Mouse (Mus musculus) left cerebral cortex, adult 2 months (tissue): ENCODE measurements at regions not wholly inside any gene's neighbourhood (a gene's known extent, or its start where the extent isn't known, plus 50 kb on each side); places are given as distances from the start of the nearest gene placed in this dataset.

ENCODE experiments used
- DNase-seq, 2 experiments: peaks; one replicate each; pipeline ENCODE4 v3.0.0; 2021 to 2022; ENCODE audit warnings: low spot score in 2 of 2, mixed read lengths in 1 of 2; ENCODE audit errors: extremely low spot score in 1 of 2
- H3K27ac ChIP-seq: fragments of 200-600 bp; 2 replicates; pipeline ENCODE4 v1.8.1; 2022
- H3K4me3 ChIP-seq: fragments of 200-600 bp; 2 replicates; pipeline ENCODE4 v1.8.1; 2022
- CTCF ChIP-seq: fragments of 200-600 bp; IDR thresholded peaks from 2 replicates; pipeline ENCODE4 v1.8.1; 2022; ENCODE audit warnings: antibody characterized with exemption, mild to moderate bottlenecking, moderate library complexity
- intact Hi-C: fragments of 180-260 bp; cut with DNase I; formaldehyde crosslinking; loops from one replicate; pipeline ENCODE4 v1.15.1; 2025

DNA sequence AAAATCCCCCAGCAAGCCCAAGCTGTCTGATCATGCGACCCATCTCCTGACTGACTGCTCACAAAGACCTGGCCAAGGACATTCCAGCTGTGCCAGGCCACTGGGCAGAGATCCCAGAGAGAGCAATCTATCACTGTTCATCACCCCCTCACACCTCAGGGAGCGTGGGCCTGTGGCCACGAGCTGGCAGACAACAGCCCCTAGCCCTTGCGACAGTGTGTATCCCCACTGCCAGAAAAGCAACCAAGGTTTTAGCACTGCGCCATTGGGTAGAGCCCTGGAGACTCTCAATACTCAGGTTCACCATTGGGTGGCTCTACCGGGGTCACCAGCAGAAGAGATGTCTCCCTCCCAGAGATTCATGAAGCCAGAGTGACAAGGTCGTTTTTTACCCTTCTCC is 122.0 kb downstream of the Slc38a6 start:
- Histone ChIP-seq H3K4me3 (no peak overlapping the region), H3K27ac (no peak overlapping the region)
- no peak for DNase-seq
- intact Hi-C loops, result no loop called here
- TF ChIP-seq CTCF, result no peak; the same call in 1 of the 2 replicates

DNA sequence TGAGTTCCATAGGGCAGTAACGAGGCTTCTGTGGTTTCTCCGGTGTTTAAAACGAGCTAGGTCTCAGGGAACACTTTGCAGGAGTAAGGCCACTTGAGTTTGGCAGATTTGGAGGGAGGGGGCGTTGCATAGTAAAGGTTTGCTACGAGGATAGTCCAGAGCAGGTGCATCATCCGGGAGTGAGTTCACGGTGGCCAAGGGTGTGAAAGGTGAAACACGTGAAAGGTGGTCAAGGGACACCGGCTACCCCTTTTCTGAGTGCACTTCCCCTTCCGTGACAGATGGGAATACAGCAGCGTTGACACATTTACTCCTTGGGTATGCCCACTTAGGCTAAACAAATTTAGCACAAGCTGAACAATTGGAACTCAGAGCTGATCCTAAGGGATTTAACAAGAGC is 121.6 kb downstream of the Slc38a6 start:
- H3K4me3 ChIP-seq, result no peak overlapping the region
- intact Hi-C loops, result no loop called here
- H3K27ac ChIP-seq, result no peak overlapping the region
- TF ChIP-seq CTCF, result no peak
- DNase-seq, result no peak

DNA sequence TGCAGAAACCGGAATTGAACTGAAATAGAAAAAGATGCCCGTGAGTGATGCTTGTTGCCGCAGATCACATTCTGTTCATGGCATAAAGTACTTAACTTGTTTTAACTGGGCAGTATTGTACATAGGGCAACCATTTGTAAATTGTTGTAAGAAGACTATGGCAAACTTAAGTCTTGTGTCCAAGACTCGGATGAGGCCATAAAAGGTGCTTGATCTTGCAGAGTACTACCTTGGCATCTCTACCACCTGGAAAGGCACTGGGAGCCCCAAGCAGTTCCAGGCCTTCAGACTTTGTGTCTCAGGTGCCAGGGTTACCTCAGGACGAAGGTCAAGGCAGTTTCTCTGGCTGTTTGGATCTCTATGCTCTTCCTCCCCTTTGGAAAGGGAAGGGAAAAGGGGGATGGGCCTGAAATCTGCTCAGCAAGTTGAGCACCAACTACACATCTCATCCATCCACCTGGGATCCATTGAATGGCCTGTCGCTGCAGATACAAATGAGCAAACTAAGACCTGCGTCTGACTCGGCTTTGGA is 120.0 kb downstream of the Slc38a6 start:
- TF ChIP-seq CTCF, result no peak
- no peak overlapping the region for H3K27ac ChIP-seq
- intact Hi-C loops, result no loop called here

DNA sequence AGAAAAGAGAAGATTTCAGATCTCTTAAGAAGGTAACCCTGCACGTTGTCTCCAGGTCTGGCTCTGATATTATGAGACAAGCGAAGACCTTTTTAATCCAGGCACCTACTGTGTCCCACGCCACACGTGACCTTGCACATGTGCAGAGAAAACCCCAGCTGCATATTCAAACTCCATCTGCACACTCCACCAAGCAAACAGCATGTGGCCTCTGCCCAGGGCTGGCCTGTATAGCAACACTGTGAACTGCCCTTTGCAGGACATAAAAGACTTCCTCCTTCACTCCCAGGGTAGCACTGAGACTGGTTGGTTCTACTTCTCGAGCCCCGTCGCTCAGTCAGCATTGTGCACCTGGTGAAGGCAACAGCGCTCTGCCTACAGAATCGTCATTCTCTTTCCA is 119.0 kb downstream of the Slc38a6 start:
- Histone ChIP-seq H3K4me3 (no peak overlapping the region), H3K27ac (no peak overlapping the region)
- TF ChIP-seq CTCF, result no peak
- intact Hi-C loops, result no loop called here
- DNase-seq, result no peak

More for the DNA sequence above, 120.0 kb downstream of the Slc38a6 start:
- H3K4me3 ChIP-seq, result no peak overlapping the region
- DNase-seq, result no peak

DNA sequence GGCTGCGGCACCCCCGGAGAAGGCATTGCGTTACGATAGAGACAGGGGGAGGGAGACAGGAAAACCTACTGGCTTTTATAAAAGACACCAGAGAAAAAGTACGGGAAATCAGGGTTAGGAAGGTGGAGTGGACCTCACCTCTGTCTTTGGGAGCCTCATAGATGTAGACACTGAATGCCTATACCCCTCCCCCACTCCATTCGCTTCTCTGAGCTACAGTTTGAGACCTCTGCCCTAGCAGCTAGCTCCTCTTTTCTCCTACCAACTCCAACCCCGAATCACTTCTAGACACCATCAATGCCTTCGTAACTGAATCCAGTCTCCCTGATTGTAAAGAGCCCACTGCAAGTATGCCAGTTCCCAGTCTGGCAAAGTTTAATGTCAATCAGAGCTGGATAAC is 118.5 kb downstream of the Slc38a6 start:
- H3K4me3 ChIP-seq, result no peak overlapping the region
- no peak for DNase-seq
- TF ChIP-seq CTCF, result no peak
- intact Hi-C loops, result no loop called here
- H3K27ac ChIP-seq, result no peak overlapping the region

DNA sequence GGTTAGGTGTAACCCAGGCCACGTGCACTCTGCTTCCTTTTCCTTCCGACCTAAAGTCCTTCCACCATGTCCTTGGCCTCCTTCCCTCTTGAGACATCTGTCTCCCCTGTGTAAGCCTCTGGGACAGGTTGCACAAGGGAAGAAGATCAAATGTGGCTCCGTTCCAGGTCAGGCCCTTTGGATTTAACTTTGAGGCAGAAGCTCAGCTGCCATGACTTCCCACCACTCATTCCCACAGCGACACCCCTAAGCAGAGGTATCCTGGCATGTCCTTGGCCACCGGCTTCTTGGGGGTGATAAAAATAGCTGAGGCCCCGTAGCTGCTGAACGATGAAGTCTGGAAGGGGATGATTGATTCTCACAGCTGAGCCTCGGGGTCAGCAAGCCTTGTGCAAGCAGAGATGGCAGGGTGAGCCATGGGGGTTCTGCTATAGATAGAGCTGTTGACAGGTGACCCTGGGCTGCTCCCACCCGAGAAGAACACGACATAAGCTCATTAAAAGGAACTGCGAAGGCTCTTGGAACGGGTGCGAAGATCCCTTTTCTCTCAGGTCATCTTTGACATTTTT is 117.4 kb downstream of the Slc38a6 start:
- DNase-seq, result no peak
- intact Hi-C loops, result no loop called here
- TF ChIP-seq CTCF, result no peak
- H3K27ac ChIP-seq, result no peak overlapping the region
- H3K4me3 ChIP-seq, result no peak overlapping the region
